Mouse (Mus musculus) kidney, postnatal 4 days (tissue): ENCODE results near the gene Rph3a.
A peak's percentile ranks its signal among the peaks of the same experiment; 100 is the strongest.
"Not testable (repeated sequence)": the region's sequence is repeated elsewhere in the genome, so short reads cannot be mapped to it uniquely, and the experiment has no call there.

Experiments
- DNase-seq, 2 experiments: peaks; one replicate each; pipeline ENCODE4 v3.0.0; 2021; ENCODE audit warnings: mixed read lengths in 2 of 2

Gene Rph3a

GRCm38 (mm10) chr5:120972278-120972677 lies 37.6 kb downstream of the Rph3a start:
- DNase-seq: no peak

- DNase-seq: no peak
Observed at GRCm38 (mm10) chr5:120971326-120971725, 38.6 kb downstream of the Rph3a start.

- DNase-seq: peak; percentile 16 to 17
Observed at GRCm38 (mm10) chr5:120969703-120970102, 40.2 kb downstream of the Rph3a start.

- DNase-seq: no peak
Observed at GRCm38 (mm10) chr5:120968799-120969198, 41.1 kb downstream of the Rph3a start.

- no peak for DNase-seq
Observed at GRCm38 (mm10) chr5:120968134-120968532, 41.8 kb downstream of the Rph3a start.

- DNase-seq: no peak
Observed at GRCm38 (mm10) chr5:120967355-120968133, 42.3 kb downstream of the Rph3a start.

GRCm38 (mm10) chr5:120966894-120967293 lies 43.0 kb downstream of the Rph3a start:
- no peak for DNase-seq

- no peak for DNase-seq
Observed at GRCm38 (mm10) chr5:120966156-120966555, 43.7 kb downstream of the Rph3a start.

- DNase-seq: peak; percentile 56 to 62
Observed at GRCm38 (mm10) chr5:120961004-120961403, 48.9 kb downstream of the Rph3a start.

- DNase-seq: peak; percentile 30 to 39
Observed at GRCm38 (mm10) chr5:120953974-120954373, 55.9 kb downstream of the Rph3a start.

- DNase-seq: no peak
Observed at GRCm38 (mm10) chr5:120952242-120952770, 57.6 kb downstream of the Rph3a start.

GRCm38 (mm10) chr5:120942076-120942475 lies 67.8 kb downstream of the Rph3a start:
- DNase-seq: no peak

GRCm38 (mm10) chr5:120938586-120938985 lies 71.3 kb downstream of the Rph3a start:
- no peak for DNase-seq

- DNase-seq: peak in 1 of 2 experiments; percentile 3
Observed at GRCm38 (mm10) chr5:120937841-120938240, 72.1 kb downstream of the Rph3a start.

- no peak for DNase-seq
Observed at GRCm38 (mm10) chr5:120933966-120934365, 75.9 kb downstream of the Rph3a start.

GRCm38 (mm10) chr5:120927036-120927435 lies 82.9 kb downstream of the Rph3a start:
- peak in 1 of 2 experiments; percentile 11 for DNase-seq

GRCm38 (mm10) chr5:120926311-120926710 lies 83.6 kb downstream of the Rph3a start:
- DNase-seq: not testable (repeated sequence)

- DNase-seq: not testable (repeated sequence)
Observed at GRCm38 (mm10) chr5:120924520-120924919, 85.4 kb downstream of the Rph3a start.

GRCm38 (mm10) chr5:120923969-120924368 lies 85.9 kb downstream of the Rph3a start:
- no peak for DNase-seq

- DNase-seq: no peak
Observed at GRCm38 (mm10) chr5:120920296-120920695, 89.6 kb downstream of the Rph3a start.

- DNase-seq: not testable (repeated sequence)
Observed at GRCm38 (mm10) chr5:120919156-120919935, 90.5 kb downstream of the Rph3a start.

- DNase-seq: peak; percentile 26 to 51
Observed at GRCm38 (mm10) chr5:120914204-120914603, 95.7 kb downstream of the Rph3a start, which contains the start of gene Oas1d. TSS of gene Oas1d (plus strand) at chr5:120914536.

GRCm38 (mm10) chr5:120908196-120908920 lies 101.5 kb downstream of the Rph3a start:
- no peak for DNase-seq
